ENCODE assay signal across 19 mouse cellular contexts in the genomic region with DNA sequence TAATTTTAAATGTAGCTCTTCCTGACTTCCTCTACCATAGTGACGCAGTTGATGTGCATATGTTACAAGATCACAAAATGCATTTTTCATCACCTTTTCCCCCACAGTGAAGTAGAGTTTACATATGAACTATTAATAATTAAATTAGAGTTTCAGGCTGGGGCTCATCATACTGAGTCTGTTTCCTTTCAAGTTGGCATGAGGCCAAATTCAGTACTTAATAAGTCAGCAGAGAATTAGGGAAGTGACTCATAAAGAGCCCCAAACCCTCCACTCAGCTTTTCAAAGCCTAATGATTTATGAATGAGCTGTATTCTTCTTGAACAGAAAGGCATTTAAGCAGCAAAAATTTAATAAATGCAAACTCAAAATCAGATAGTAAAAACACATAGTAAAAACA.
DNase-seq lines count a peak whose midpoint lies in the region; ATAC-seq lines count a peak whose summit lies in the region.
"Had no signal": no experiment of that assay in that cellular context is flagged by ENCODE, and none has a peak within 500 bp of the region (broad histone marks: within the 10 kb centered on the region; RNA-seq: fewer than 3 reads in every experiment).

No protein-coding gene starts in this region.

- no peak overlapping the region for H3K4me2 ChIP-seq in hindbrain, embryonic 13.5 days
- no peak overlapping the region for H3K4me2 ChIP-seq in hindbrain, embryonic 16.5 days (ENCODE audit: low read length)
- H3K4me2 ChIP-seq in midbrain, embryonic 12.5 days (replicated peaks) = no peak overlapping the region
- H3K4me2 ChIP-seq in midbrain, embryonic 16.5 days (ENCODE audit: low read length) = no peak overlapping the region
- H3K4me2 ChIP-seq: embryonic facial prominence, embryonic 12.5 days; heart, embryonic 12.5 days; liver, embryonic 11.5 days had no signal

- no peaks in the 10 kb centered on the region for H3K27me3 ChIP-seq in hindbrain, embryonic 13.5 days
- no peaks in the 10 kb centered on the region for H3K27me3 ChIP-seq in hindbrain, embryonic 16.5 days (replicated peaks; ENCODE audit: control insufficient read depth, insufficient read depth, low read length)
- H3K27me3 ChIP-seq in midbrain, embryonic 12.5 days = no peaks in the 10 kb centered on the region
- no peaks in the 10 kb centered on the region for H3K27me3 ChIP-seq in midbrain, embryonic 10.5 days (ENCODE audit: low read depth, poor library complexity, severe bottlenecking)
- H3K27me3 ChIP-seq in midbrain, embryonic 16.5 days (ENCODE audit: control insufficient read depth, insufficient read depth, low read depth, low read length) = no peaks in the 10 kb centered on the region
- H3K27me3 ChIP-seq: embryonic facial prominence, embryonic 12.5 days; heart, embryonic 12.5 days had no signal

- no peaks in the 10 kb centered on the region for H3K36me3 ChIP-seq in hindbrain, embryonic 13.5 days
- no peaks in the 10 kb centered on the region for H3K36me3 ChIP-seq in hindbrain, embryonic 16.5 days (ENCODE audit: control insufficient read depth, insufficient read depth, low read length)
- no peaks in the 10 kb centered on the region for H3K36me3 ChIP-seq in midbrain, embryonic 12.5 days
- H3K36me3 ChIP-seq in midbrain, embryonic 10.5 days = no peaks in the 10 kb centered on the region
- no peaks in the 10 kb centered on the region for H3K36me3 ChIP-seq in midbrain, embryonic 16.5 days (ENCODE audit: control insufficient read depth, insufficient read depth, low read length)
- H3K36me3 ChIP-seq: embryonic facial prominence, embryonic 12.5 days; heart, embryonic 12.5 days had no signal

- H3K9ac ChIP-seq in hindbrain, embryonic 13.5 days = no peak overlapping the region
- no peak overlapping the region for H3K9ac ChIP-seq in hindbrain, embryonic 16.5 days (ENCODE audit: low read depth, low read length)
- no peak overlapping the region for H3K9ac ChIP-seq in midbrain, embryonic 12.5 days (replicated peaks)
- H3K9ac ChIP-seq in midbrain, embryonic 16.5 days (ENCODE audit: low read depth, low read length) = no peak overlapping the region
- H3K9ac ChIP-seq: embryonic facial prominence, embryonic 12.5 days; heart, embryonic 12.5 days had no signal

- H3K9me3 ChIP-seq in hindbrain, embryonic 13.5 days = no peaks in the 10 kb centered on the region
- peaks cover 2% of the 10 kb centered on the region for H3K9me3 ChIP-seq in hindbrain, embryonic 16.5 days (ENCODE audit: control insufficient read depth, low read length)
- no peaks in the 10 kb centered on the region for H3K9me3 ChIP-seq in midbrain, embryonic 12.5 days
- H3K9me3 ChIP-seq in midbrain, embryonic 10.5 days (replicated peaks) = no peaks in the 10 kb centered on the region
- peaks cover 2% of the 10 kb centered on the region; the same call in 1 of the 2 replicates for H3K9me3 ChIP-seq in midbrain, embryonic 16.5 days (replicated peaks; ENCODE audit: control insufficient read depth, low read length, poor library complexity, severe bottlenecking)
- H3K9me3 ChIP-seq: embryonic facial prominence, embryonic 12.5 days; heart, embryonic 12.5 days had no signal

- 73% methylated on average over 1 of the region's 1 CpGs for WGBS in hindbrain, embryonic 13.5 days
- WGBS in hindbrain, embryonic 16.5 days = 64% methylated on average over 1 of the region's 1 CpGs
- WGBS in midbrain, embryonic 12.5 days = 71% methylated on average over 1 of the region's 1 CpGs
- WGBS in midbrain, embryonic 10.5 days = 92% methylated on average over 1 of the region's 1 CpGs
- WGBS in midbrain, embryonic 16.5 days = 49% methylated on average over 1 of the region's 1 CpGs

- no peak for DNase-seq in midbrain, embryonic 10.5 days (ENCODE audit: low spot score)
- DNase-seq in Muller cell, postnatal 12 days (ENCODE audit: inconsistent ontology term) = peak; percentile 87
- DNase-seq in c-Kit-positive CD71-positive TER-119-positive erythroid progenitor cells, embryonic 14.5 days (ENCODE audit: low spot score) = no peak
- no peak for DNase-seq in adrenal gland, postnatal 14 days
- DNase-seq: cerebellum, postnatal 14 days; gastrocnemius, postnatal 14 days; heart, postnatal 4 days; right cerebral cortex, postnatal 14 days; thymus, adult 2 months had no signal

- ATAC-seq in hindbrain, embryonic 13.5 days (ENCODE audit: low FRiP score) = peak; percentile 72
- ATAC-seq in hindbrain, embryonic 16.5 days = no peak
- peak; percentile 70; the same call in 1 of the 2 replicates for ATAC-seq in midbrain, embryonic 12.5 days (ENCODE audit: low FRiP score, low read depth)
- peak; percentile 88 for ATAC-seq in midbrain, embryonic 16.5 days
- ATAC-seq: intestine, postnatal 0 days; lung, postnatal 0 days had no signal

- H3K4me3 ChIP-seq in hindbrain, embryonic 13.5 days = no peak overlapping the region
- H3K4me3 ChIP-seq in hindbrain, embryonic 16.5 days (ENCODE audit: low read length) = no peak overlapping the region
- H3K4me3 ChIP-seq in midbrain, embryonic 12.5 days = no peak overlapping the region
- no peak overlapping the region for H3K4me3 ChIP-seq in midbrain, embryonic 10.5 days
- H3K4me3 ChIP-seq in midbrain, embryonic 16.5 days (ENCODE audit: low read depth, low read length) = no peak overlapping the region
- H3K4me3 ChIP-seq: embryonic facial prominence, embryonic 12.5 days; heart, embryonic 12.5 days; layer of hippocampus, adult 2 months had no signal

- no peak overlapping the region for H3K27ac ChIP-seq in hindbrain, embryonic 13.5 days
- no peak overlapping the region for H3K27ac ChIP-seq in hindbrain, embryonic 16.5 days (ENCODE audit: low read depth, low read length)
- no peak overlapping the region for H3K27ac ChIP-seq in midbrain, embryonic 12.5 days (replicated peaks)
- no peak overlapping the region for H3K27ac ChIP-seq in midbrain, embryonic 10.5 days (replicated peaks)
- H3K27ac ChIP-seq in midbrain, embryonic 16.5 days (ENCODE audit: low read length) = no peak overlapping the region
- H3K27ac ChIP-seq: embryonic facial prominence, embryonic 12.5 days; layer of hippocampus, adult 2 months had no signal

- H3K4me1 ChIP-seq in hindbrain, embryonic 13.5 days (replicated peaks) = no peaks in the 10 kb centered on the region
- H3K4me1 ChIP-seq in hindbrain, embryonic 16.5 days (ENCODE audit: control insufficient read depth, insufficient read depth, low read depth, low read length) = no peaks in the 10 kb centered on the region
- H3K4me1 ChIP-seq in midbrain, embryonic 12.5 days = no peaks in the 10 kb centered on the region
- H3K4me1 ChIP-seq in midbrain, embryonic 10.5 days = no peaks in the 10 kb centered on the region
- H3K4me1 ChIP-seq in midbrain, embryonic 16.5 days (ENCODE audit: control insufficient read depth, insufficient read depth, low read length) = no peaks in the 10 kb centered on the region
- H3K4me1 ChIP-seq: embryonic facial prominence, embryonic 12.5 days; heart, embryonic 12.5 days had no signal
